Mouse (Mus musculus) gonadal fat pad, adult 2 months (tissue): ENCODE results near the gene Mxi1. TPM values are rescaled to one million over a fixed set of nuclear protein-coding genes. Genes with fewer than 3 reads are reported as not detected.

Source experiments
- DNase-seq: peaks from one replicate; pipeline ENCODE4 v3.0.0-alpha.2; 2012; ENCODE audit warnings: low read depth
- polyA plus RNA-seq: library from polyadenylated mRNA; depleted of rRNA; stranded (reverse); fragments of >200 nt; gene quantifications from 2 replicates; pipeline ENCODE4 v1.2.3, GENCODE M21; 2012; rRNA removed

Gene Mxi1
- polyA plus RNA-seq, 1 experiment, result 20.4 TPM

- no peak for DNase-seq
Observed at GRCm38 (mm10) chr19:53423341-53423753, 113.0 kb downstream of the Mxi1 start.

GRCm38 (mm10) chr19:53423816-53424465, 113.6 kb downstream of the Mxi1 start:
- DNase-seq, result no peak

GRCm38 (mm10) chr19:53424629-53425028, 114.3 kb downstream of the Mxi1 start:
- DNase-seq, result no peak

Other genes with a start within 250 kb of the Mxi1 start
- gene Add3, start 170.1 kb upstream of the Mxi1 start, polyA plus RNA-seq, result 31.6 and 32.6 TPM in 2 replicates
- not detected in 2 replicates for gene Gm10197, start 61.2 kb downstream of the Mxi1 start, polyA plus RNA-seq
- gene Smndc1, start 80.1 kb downstream of the Mxi1 start, polyA plus RNA-seq, result 4.1 and 6.8 TPM in 2 replicates
- gene Dusp5, start 218.6 kb downstream of the Mxi1 start, polyA plus RNA-seq, result 21.2 and 27.2 TPM in 2 replicates